Mouse (Mus musculus): ENCODE measurements around the gene Car3.
A peak's percentile ranks its signal among the peaks of the same experiment; 100 is the strongest.

Gene Car3

DNA sequence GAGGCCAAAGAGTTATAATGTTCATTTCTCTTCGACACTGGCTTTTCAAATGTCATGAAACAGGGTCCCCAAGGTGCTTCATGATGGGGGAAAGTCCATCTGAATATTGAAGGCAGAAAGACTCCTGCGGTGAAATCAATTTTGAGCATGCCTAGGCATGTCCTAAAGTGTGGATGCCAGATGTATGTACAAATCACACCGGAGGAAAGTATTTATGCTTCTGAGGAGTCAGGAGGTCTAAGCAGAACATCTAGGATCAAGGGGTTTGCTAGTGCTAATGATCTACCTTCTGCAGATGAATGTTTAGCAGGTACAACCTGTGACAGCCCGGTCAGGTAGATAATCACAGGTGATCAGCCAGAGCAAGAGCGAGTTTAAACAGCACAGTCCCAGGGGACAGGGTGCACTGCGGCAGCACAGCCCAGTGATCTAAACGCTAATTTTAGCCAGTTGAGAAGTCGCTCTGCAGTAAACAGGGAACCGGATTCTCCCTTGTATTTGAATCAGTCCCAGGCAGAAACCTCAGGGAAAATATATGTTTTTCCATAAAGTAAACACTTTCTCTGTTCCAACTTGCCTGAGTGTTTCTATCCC is 13.1 kb downstream of the Car3 start:
- no peak for DNase-seq

GRCm38 (mm10) chr3:14877251-14877909 is 14.1 kb downstream of the Car3 start:
- no peak for DNase-seq

- DNase-seq, result no peak
These were observed 15.5 kb downstream of the Car3 start for GRCm38 (mm10) chr3:14878749-14879223.

DNA sequence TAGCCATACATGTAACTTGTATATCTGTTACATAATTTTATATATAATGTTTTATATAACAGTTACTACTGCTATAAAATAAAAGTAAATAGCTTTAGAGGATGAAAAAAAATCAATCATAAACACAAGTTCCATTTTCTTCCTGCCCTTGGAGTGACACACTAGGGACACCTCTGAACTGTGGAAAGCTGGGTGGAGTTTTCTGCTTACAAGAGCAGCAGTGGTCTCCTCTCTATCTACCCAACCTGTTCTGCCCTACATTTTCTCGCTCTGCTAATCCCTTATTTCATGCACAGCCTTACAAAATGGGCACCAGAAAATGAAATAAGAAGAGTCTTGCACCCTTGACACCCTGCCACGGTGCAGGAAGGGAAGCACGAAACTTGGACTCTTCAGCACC is 16.0 kb downstream of the Car3 start:
- DNase-seq, result no peak

- DNase-seq, result no peak
These were observed 17.0 kb downstream of the Car3 start for GRCm38 (mm10) chr3:14880277-14880676.

DNA sequence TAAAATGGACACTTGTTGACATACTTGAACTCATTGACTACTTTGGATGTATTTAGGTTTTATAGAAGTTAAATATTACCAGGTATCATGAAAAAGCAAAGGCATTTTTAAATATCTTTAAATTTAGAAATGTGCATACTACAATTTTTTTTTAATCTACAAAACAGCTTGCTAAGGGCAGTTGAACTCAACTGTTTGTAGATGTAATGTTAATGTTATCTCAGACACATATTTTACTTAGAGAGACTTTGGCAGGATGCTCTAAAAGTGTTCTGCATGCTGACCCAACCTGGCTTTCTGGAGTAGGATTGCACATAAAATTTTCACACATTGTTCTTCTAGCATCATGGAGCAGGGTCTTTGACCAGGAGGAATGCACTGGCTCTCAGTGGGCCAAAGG is 18.7 kb downstream of the Car3 start:
- no peak for DNase-seq

DNA sequence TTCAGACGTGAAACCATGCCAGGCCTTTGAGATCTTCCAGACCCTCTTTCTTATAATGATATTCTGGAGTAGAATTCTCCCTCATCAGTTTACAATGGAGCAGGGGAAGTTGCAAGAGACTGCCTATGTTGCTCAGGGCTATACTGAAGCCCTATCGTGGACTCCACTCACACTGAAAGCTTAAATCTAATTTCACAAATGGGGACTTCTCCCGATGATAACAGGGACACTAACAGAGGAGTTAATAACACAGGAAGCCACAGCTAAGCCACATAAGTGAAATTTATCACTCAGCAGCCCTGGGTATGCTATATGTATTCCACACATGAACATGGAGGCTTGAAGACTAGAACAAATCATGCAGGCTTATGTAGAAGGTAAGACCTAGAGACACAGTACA is 19.4 kb downstream of the Car3 start:
- no peak for DNase-seq

GRCm38 (mm10) chr3:14884826-14885225 is 21.5 kb downstream of the Car3 start:
- DNase-seq, result no peak

DNA sequence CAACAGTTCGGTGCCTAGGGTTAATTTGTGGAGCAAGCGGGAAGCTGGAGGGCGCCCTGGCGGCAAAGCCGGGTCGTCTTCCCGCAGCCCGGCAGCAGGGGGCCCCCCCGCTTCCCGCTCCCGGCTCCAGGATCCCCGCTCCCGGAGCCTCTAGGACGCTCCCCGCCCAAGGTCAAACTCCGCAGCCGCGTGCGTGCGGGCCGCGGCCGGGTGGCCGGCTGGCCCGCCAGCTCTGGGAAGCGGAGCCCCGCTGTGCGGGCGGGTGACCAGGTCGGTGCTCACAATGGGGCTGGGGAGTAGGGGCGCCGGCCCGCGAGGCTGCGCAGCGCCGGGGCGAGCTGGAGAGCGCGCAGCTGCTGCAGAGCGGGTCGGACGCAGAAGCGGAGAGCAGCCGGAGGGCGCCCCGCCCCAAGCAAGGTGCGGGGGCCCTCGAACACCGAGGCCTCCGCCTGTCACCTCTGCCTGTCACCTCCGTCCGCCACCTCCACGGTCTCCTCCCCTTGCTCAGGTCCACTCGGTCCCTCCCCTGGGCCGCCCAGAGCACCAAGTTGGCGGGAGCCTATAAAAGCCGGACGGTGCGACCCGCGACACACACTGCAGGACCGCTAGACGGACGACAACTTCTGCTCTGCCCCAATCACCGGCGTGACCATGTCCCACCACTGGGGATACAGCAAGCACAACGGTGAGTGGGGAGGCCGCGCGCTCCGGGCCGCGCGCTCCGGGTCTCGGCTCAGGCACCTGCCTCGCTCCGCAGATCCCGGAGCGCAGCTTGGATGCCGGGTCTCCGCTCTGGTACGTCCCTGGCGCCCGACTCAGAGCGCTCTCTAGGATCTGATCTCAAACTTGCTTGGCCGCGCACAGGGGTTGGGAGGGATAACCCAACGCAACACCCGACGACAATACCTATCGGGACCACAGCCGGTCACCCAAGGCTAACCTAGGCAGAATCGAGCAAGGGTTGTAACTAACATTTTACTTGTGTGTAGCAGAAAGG is 23.1 kb downstream of the Car3 start, which contains the start of gene Car2:
Car2 (plus strand) TSS at position 172 of the 997 bp plus-strand sequence.
- peak; percentile 86 for DNase-seq

- DNase-seq, result no peak
These were observed 23.9 kb downstream of the Car3 start for GRCm38 (mm10) chr3:14887134-14887666.

GRCm38 (mm10) chr3:14887686-14888295 is 24.5 kb downstream of the Car3 start:
- no peak for DNase-seq

- no peak for DNase-seq
These were observed 25.2 kb downstream of the Car3 start for GRCm38 (mm10) chr3:14888549-14888948.

- no peak for DNase-seq
These were observed 25.8 kb downstream of the Car3 start for GRCm38 (mm10) chr3:14889085-14889484.

DNA sequence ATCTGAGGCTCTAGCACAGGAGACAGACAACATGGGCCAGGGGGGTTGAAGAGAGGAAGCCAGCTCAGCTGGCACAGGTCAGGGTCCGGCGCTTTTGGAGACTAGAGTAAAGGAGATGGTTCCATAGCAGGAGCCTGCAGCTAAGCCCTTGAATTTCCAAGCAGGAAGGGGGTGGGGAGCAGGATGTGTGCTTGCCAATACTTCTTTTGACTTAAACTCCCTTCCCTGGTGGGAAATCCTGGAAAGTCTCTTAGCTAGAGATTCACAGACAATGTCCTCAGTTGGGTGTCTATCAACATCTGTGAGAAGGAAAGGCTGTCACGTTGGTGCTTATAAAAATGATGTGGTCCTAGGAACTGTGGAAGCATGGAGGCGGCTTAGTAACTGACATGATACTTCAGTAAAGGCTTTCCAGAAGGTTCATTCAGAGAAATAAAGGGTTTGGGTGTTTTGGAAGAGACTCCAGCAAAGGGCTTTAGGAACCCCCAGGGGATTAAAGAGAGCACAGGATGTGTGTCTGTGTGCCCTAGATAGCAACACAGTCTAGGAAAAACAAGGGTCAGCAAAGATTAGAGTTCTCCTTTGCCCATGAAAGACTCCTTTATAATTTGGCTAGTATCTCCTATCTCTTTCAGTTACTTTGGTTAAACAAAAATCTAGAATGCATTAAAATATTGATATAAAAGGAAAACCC is 26.6 kb downstream of the Car3 start:
- no peak for DNase-seq

DNA sequence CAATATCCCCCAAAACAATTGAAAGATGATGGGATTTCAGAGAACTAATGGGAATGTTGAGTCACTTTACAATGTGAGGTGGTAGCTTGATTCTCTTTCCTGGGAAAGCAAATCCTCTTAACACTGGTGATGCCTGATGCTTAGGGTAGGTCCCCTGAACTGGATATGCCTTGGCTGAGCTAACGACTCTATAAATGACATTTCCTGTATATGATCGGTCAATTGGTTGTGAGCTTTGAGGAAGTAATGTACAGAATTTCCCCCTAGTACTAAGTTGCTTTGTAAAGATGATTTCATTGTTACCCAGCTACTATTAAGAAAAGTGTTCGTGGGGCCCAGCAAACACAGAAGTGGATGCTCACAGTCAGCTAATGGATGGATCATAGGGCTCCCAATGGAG is 29.7 kb downstream of the Car3 start:
- DNase-seq, result no peak

GRCm38 (mm10) chr3:14893700-14894099 is 30.4 kb downstream of the Car3 start:
- no peak for DNase-seq

- DNase-seq, result no peak
These were observed 32.0 kb downstream of the Car3 start for GRCm38 (mm10) chr3:14895333-14895732.

DNA sequence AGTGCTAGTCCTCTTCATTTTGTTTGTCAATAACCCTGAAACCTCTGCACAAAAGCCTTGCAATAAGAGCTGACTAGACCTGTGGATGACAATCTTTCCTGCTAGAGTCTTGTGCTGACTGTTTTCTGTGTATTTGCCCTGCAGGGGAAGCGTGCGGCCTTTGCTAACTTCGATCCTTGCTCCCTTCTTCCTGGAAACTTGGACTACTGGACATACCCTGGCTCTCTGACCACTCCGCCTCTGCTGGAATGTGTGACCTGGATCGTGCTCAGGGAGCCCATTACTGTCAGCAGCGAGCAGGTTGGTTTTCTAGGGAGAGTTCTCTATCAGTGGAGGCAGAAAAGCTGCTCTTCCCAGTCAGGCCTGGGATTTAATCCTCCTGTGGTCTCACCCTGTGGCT is 34.5 kb downstream of the Car3 start:
- no peak for DNase-seq

DNA sequence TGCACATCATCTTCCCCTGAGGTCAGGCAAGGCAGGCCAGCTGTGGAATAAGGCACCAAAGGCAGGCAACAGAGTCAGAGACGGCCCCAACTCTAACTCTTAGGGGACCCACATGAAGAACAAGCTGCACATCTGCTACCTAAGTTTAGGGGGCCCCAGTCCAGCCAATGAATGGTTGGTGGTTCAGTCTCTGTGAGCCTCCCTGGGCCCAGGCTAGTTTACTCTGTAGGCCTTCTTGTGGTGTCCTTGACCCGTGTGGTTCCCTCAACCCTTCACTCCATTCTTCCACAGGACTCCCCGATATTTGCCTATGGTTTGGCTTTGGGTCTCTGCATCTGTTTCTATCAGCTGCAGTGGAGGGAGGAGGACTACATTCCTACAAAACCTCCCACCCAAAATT is 40.1 kb downstream of the Car3 start:
- no peak for DNase-seq

DNA sequence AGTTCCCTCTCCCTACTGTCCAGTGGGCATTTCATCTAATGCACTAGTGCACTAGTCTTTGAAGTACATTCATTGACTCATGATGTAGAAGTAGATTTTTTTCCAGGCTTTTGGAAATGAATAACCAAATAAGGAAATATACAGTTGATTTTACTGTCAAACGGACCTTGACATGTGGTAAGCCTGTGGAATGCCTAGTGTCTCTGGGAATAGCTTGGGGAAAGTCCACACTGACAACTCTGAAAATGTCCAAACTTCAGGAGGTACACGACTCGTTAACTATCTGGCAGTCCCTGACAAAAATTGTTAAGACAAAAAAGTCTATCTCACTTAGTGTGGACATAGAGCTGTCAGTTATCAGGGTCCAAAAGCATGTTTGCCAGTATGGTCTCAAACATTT is 40.9 kb downstream of the Car3 start:
- DNase-seq, result no peak

GRCm38 (mm10) chr3:14907271-14907670 is 44.0 kb downstream of the Car3 start:
- DNase-seq, result no peak

DNA sequence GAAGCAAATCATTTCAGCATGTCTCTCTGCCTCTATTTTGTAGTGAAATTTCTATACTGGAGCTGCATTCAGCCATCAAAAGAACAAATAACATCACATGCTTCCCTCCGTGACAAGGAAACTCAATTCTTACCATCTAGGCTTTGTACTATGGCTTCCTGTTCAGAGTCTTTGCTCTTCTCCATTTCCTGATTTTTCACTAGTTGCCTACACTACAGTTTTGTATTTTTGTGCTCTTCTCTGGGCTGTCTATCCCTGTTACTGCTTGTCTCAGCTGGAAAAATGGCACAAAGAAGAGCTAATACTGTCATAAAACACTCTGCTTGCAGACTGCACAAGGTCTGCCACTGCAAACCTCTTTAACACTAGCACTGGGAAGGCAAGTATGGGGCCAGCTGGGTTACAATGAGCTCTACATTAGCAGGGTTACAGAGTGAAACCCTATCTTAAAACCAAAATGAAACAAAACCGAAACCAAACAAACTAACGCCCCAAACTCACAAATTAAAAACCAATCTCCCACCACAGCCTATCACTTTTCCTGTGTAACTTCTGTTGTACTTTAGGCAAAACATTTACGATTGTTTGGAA is 48.8 kb downstream of the Car3 start:
- no peak for DNase-seq
